Mouse (Mus musculus): Measurements from ENCODE around the gene Nxph4. TPM values are rescaled to one million over a fixed set of nuclear protein-coding genes. Genes with fewer than 3 reads are reported as not detected.
A peak's percentile ranks its signal among the peaks of the same experiment; 100 is the strongest.

Nxph4 gene
- polyA plus RNA-seq, 1 experiment: not detected

DNA sequence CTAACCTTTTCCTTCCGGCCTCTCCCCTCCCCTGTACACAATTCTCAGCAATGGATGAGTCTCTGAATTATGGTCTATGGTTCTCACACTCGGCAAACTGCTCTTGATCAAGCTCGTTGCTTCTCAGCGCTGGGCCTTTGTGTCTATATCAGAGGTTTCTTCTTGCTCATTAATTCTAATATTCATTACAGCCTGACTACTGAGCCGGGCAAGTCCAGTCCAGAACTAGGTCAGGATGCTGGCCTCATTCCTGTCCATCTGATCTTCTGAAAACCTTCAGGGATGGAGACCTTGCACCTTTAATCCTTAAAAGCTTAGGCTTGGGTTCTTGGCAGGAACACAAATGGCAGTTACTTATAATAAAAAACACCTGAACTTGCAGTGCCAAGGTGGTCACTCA, 34.8 kb downstream of the Nxph4 start:
- no peak for TF ChIP-seq CTCF (IDR thresholded peaks at IDR 0.05; ENCODE audit: low read depth, low read length)
- no peak for TF ChIP-seq POLR2A (IDR thresholded peaks at IDR 0.05; ENCODE audit: borderline replicate concordance, low read depth, low read length)
- Histone ChIP-seq H3K4me3 (ENCODE audit: insufficient read depth, low read length) (no peak overlapping the region), H3K4me1 (ENCODE audit: control insufficient read depth, insufficient read depth, low read length) (no peaks in the 10 kb centered on the region), H3K27ac (ENCODE audit: insufficient read depth, low read depth, low read length) (no peak overlapping the region)

DNA sequence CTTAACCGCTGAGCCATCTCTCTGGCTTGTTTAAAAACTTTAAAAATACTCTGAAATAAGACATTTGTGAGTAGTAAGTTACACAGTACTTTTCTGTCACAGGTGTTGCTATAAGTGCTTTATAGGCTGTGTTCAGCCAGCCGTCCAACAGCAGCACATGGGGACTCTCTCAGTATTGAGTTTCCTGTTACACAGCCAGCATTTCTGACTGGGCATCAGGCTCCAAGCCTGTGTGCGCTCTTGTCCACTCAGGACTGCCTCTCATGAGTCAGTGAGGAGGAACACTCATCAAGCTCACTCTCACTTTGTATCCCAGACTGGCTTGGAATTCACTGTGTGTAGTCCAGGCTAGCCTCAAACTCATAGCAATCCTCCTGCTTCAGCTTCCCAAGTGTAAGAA, 38.2 kb downstream of the Nxph4 start:
- no peaks in the 10 kb centered on the region for H3K4me1 ChIP-seq (ENCODE audit: control insufficient read depth, insufficient read depth, low read length)
- TF ChIP-seq CTCF (IDR thresholded peaks at IDR 0.05; ENCODE audit: low read depth, low read length) (no peak), POLR2A (IDR thresholded peaks at IDR 0.05; ENCODE audit: borderline replicate concordance, low read depth, low read length) (no peak)
- H3K4me3 ChIP-seq (ENCODE audit: insufficient read depth, low read length): no peak overlapping the region
- no peak overlapping the region for H3K27ac ChIP-seq (ENCODE audit: insufficient read depth, low read depth, low read length)

DNA sequence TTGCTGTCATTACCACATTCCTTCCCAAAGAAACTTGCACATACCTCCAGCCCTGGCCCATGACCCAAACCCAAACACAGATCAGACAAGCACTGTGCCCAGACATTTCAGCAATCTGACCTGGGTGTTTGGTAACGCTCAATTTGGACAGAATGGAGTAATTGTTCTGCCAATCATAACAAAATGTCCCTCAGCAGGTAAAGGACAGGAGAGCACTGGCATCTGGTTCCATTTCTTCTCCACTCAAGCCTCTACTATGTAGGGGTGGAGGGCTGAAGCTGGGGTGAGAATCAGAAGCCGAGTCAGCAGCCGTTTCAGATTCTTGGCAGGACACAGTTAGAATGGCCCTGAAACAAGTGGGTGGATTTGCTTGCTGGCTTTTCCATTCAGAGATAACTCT, 42.2 kb downstream of the Nxph4 start:
- Histone ChIP-seq H3K27ac (ENCODE audit: insufficient read depth, low read depth, low read length) (no peak overlapping the region), H3K4me3 (ENCODE audit: insufficient read depth, low read length) (no peak overlapping the region), H3K4me1 (ENCODE audit: control insufficient read depth, insufficient read depth, low read length) (no peaks in the 10 kb centered on the region)
- TF ChIP-seq CTCF (IDR thresholded peaks at IDR 0.05; ENCODE audit: low read depth, low read length) (no peak), POLR2A (IDR thresholded peaks at IDR 0.05; ENCODE audit: borderline replicate concordance, low read depth, low read length) (no peak)

DNA sequence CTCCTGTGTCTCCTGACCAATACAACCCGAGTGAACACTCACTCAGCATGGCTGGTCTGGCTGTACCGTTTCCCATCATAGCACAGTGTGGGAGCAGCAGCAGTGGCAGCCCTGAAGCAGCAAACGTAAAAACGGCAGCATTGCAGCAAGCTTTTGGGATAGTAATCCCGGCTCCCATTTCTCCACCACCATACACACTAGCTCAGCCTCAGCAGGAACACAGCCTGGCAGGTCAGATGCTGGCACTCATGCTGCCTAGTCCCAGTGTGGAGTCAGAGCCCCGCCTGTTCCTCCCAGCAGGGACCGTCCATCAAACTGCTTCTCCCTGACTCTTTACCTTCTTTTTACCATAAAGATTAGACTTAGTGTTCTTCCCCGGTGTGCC, 43.2 kb downstream of the Nxph4 start:
- H3K4me3 ChIP-seq (ENCODE audit: insufficient read depth, low read length): no peak overlapping the region
- no peak overlapping the region for H3K27ac ChIP-seq (ENCODE audit: insufficient read depth, low read depth, low read length)
- TF ChIP-seq POLR2A (IDR thresholded peaks at IDR 0.05; ENCODE audit: borderline replicate concordance, low read depth, low read length): no peak
- TF ChIP-seq CTCF (IDR thresholded peaks at IDR 0.05; ENCODE audit: low read depth, low read length): no peak

DNA sequence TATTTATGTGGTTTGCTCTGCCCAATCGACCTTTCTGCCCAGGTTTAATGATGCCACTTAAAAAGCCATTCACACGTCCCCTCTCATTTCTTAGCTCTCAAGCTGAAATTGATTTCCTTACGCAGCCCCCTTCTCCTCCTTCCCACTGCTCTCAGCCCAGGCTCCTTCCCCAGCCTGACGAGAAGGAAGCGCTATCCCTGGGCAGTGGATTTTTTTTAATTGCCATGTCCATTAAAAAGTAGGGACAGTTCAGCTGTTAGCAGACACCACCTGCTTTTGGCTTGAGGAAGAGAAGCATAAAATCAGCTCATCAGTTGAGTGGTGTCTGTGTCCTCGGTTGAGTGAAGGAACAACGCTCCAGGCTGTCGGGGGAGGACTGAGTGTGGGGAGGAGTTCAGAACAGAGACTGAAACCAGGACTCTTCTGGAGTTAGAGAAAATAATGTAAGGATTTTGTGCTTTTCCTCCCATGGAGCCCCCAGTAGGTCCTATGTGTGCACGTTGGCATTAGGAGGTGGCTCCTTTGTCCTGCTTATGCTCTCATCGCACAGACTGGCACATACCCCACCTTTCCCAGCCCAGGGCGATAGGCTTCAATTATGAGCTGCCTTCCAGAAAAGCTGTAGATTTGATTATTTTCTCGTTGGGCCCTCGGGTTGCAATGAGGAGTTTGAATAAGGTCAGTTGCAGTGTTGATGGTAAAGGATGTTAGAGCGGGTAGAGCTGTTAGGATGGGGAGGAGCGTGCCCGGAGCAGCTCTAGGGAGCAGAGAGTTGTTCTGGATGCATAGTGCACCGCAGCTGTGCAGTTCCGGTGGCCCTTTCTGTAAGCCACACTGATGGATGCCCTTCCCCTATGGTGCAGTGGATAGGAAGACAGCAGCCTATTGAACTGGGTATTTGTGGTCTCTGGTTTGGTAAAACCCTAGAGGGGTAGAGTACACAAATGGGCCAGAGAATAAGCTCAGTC, 43.9 kb downstream of the Nxph4 start:
- TF ChIP-seq POLR2A (IDR thresholded peaks at IDR 0.05; ENCODE audit: borderline replicate concordance, low read depth, low read length) (no peak), CTCF (IDR thresholded peaks at IDR 0.05; ENCODE audit: low read depth, low read length) (no peak)
- peaks cover 2% of the 10 kb centered on the region for H3K4me1 ChIP-seq (ENCODE audit: control insufficient read depth, insufficient read depth, low read length)
- H3K27ac ChIP-seq (ENCODE audit: insufficient read depth, low read depth, low read length): no peak overlapping the region
- no peak overlapping the region for H3K4me3 ChIP-seq (ENCODE audit: insufficient read depth, low read length)

More for the DNA sequence above, 43.2 kb downstream of the Nxph4 start:
- H3K4me1 ChIP-seq (ENCODE audit: control insufficient read depth, insufficient read depth, low read length): no peaks in the 10 kb centered on the region

DNA sequence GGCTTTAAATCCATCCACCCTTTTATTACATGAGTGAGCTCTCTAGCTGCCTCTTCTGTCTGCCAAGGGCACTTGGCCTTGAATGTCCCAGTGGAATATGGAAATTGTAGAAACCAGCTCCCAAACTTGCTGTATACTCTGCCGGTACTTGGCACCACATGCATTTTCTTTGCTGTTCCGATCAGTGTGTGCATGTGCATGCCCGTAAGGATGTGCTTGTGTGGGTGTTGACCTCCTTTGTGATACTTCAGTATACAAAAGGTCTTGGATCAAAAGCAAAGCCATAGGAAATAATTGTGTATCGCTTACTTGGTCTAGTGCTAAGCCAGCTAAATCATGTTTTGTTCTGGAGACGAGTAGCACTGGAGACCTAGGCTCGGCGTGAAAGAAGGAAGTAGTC, 45.5 kb downstream of the Nxph4 start:
- H3K27ac ChIP-seq (ENCODE audit: insufficient read depth, low read depth, low read length): no peak overlapping the region
- TF ChIP-seq CTCF (IDR thresholded peaks at IDR 0.05; ENCODE audit: low read depth, low read length) (no peak), POLR2A (IDR thresholded peaks at IDR 0.05; ENCODE audit: borderline replicate concordance, low read depth, low read length) (no peak)
- peaks cover 18% of the 10 kb centered on the region for H3K4me1 ChIP-seq (ENCODE audit: control insufficient read depth, insufficient read depth, low read length)
- no peak overlapping the region for H3K4me3 ChIP-seq (ENCODE audit: insufficient read depth, low read length)

DNA sequence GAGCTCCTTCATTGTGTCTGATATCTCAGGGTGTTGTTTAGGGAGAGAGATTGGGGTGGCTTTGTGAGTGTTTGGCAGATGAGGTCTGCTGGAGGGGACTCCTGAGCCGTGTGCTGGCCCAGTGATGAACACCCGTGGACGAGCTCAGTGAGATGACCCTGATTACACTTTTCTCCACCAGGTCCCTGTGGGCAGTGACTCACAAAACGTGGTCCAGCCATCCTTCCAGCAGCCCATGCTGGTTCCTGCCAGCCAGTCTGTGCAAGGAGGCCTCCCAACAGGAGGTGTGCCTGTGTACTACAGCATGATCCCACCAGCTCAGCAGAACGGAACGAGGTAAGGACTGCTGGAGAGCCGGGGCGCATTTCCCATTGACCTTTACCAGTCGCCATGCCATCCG, 49.1 kb downstream of the Nxph4 start:
- TF ChIP-seq POLR2A (IDR thresholded peaks at IDR 0.05; ENCODE audit: borderline replicate concordance, low read depth, low read length) (no peak), CTCF (IDR thresholded peaks at IDR 0.05; ENCODE audit: low read depth, low read length) (no peak)
- Histone ChIP-seq H3K4me3 (ENCODE audit: insufficient read depth, low read length) (no peak overlapping the region), H3K27ac (ENCODE audit: insufficient read depth, low read depth, low read length) (peak overlapping the region; percentile 49), H3K4me1 (ENCODE audit: control insufficient read depth, insufficient read depth, low read length) (peaks cover 38% of the 10 kb centered on the region)

DNA sequence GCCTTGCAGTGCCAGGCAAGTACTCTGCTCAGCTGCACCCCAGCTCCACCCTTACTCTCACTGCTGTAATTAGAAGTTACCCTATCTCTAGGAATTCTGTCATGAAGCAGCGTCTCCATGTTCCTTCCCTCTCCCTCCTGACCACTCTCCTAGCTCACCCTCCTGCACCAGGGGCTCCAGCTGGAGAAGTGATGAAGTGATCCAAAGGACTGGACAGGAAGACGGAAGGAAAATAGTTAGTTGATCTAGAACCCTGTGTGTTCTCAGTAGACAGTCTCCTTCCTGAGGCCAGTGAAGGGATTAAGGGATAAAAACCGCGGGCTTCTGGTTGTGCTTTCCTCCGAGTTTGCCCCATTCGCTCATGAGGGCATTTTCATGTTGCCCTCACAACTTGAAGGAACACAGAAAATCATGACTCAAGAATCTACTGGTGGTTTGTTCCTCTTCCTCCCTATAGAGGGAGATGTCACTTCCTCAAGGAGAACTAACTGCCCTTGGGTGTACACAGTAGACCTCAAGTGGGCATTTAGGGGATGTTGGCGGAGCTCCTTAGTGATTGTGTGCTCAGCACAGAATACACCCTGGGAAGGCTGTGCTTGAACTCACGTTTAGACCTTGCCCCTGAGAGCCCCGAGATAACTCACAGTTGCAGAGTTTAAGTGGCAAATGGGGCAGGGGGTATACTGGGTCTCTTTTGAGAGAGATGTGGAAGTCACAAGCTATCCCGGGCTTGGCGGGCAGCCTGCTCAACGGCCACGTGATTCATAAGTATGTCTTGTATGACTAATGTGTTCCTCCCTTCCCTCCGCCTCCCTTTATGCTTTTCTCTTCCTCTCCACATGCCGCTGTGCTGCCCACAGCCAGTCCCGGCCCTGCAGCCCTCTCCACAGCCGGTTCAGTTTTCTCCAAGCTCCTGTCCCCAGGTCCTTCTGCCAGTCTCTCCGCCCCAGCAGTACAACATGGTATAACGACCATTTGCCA, 53.2 kb downstream of the Nxph4 start:
- TF ChIP-seq CTCF (IDR thresholded peaks at IDR 0.05; ENCODE audit: low read depth, low read length) (no peak), POLR2A (IDR thresholded peaks at IDR 0.05; ENCODE audit: borderline replicate concordance, low read depth, low read length) (no peak)
- Histone ChIP-seq H3K4me1 (ENCODE audit: control insufficient read depth, insufficient read depth, low read length) (peaks cover 40% of the 10 kb centered on the region), H3K27ac (ENCODE audit: insufficient read depth, low read depth, low read length) (peak overlapping the region; percentile 96), H3K4me3 (ENCODE audit: insufficient read depth, low read length) (peak overlapping the region; percentile 52)

DNA sequence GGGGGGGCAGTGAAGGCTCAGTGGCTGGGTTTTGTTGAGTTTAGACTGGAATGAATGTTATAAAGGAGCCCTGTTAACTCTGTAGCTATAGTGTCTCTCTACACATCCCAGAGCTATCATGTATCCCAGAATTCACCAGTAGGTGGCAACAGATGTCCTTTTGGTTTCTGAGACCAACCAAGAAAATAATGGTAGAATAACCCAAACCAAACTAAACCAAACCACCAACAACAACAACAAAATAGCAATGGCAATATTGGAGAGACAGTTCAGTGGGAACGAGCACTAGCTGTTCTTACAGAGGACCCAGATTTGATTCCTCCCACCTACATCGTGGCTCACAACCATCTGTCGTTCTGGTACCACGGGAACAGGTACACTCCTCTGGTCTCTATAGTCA, 55.2 kb downstream of the Nxph4 start:
- Histone ChIP-seq H3K4me3 (ENCODE audit: insufficient read depth, low read length) (no peak overlapping the region), H3K4me1 (ENCODE audit: control insufficient read depth, insufficient read depth, low read length) (peaks cover 25% of the 10 kb centered on the region), H3K27ac (ENCODE audit: insufficient read depth, low read depth, low read length) (no peak overlapping the region)
- no peak for TF ChIP-seq POLR2A (IDR thresholded peaks at IDR 0.05; ENCODE audit: borderline replicate concordance, low read depth, low read length)
- no peak for TF ChIP-seq CTCF (IDR thresholded peaks at IDR 0.05; ENCODE audit: low read depth, low read length)

Measured in bone marrow macrophage, adult 2 months (primary cell).